Mouse (Mus musculus): ENCODE measurements at regions not wholly inside any gene's neighbourhood (a gene's known extent, or its start where the extent isn't known, plus 50 kb on each side); places are given as distances from the start of the nearest gene placed in this dataset.

GRCm38 (mm10) chr6:61067355-61068116 lies 112.6 kb upstream of the Ccser1 start:
- 46% methylated on average over 10 of the region's 10 CpGs for WGBS
- no peak for DNase-seq
- no peaks in the 10 kb centered on the region for H3K27me3 ChIP-seq (replicated peaks; ENCODE audit: control insufficient read depth, insufficient read depth, low read length)
- no peak overlapping the region for H3K27ac ChIP-seq (ENCODE audit: insufficient read depth, low read depth, low read length)
- H3K4me3 ChIP-seq (ENCODE audit: insufficient read depth, low read depth, low read length), result no peak overlapping the region
- H3K4me1 ChIP-seq (ENCODE audit: control insufficient read depth, insufficient read depth, low read length), result no peaks in the 10 kb centered on the region
- TF ChIP-seq CTCF (conservative IDR thresholded peaks at IDR 0.05; ENCODE audit: insufficient read depth, insufficient read length, low read depth, low read length) (no peak), POLR2A (IDR thresholded peaks at IDR 0.05; ENCODE audit: low read depth, low read length) (no peak)
- H3K36me3 ChIP-seq (ENCODE audit: control insufficient read depth, insufficient read depth, low read length), result no peaks in the 10 kb centered on the region

- 19% methylated on average over 1 of the region's 1 CpGs for WGBS
- no peaks in the 10 kb centered on the region for H3K27me3 ChIP-seq (replicated peaks; ENCODE audit: control insufficient read depth, insufficient read depth, low read length)
- H3K4me1 ChIP-seq (ENCODE audit: control insufficient read depth, insufficient read depth, low read length), result no peaks in the 10 kb centered on the region
- H3K4me3 ChIP-seq (ENCODE audit: insufficient read depth, low read depth, low read length), result no peak overlapping the region
- no peaks in the 10 kb centered on the region for H3K36me3 ChIP-seq (ENCODE audit: control insufficient read depth, insufficient read depth, low read length)
- TF ChIP-seq CTCF (conservative IDR thresholded peaks at IDR 0.05; ENCODE audit: insufficient read depth, insufficient read length, low read depth, low read length) (no peak), POLR2A (IDR thresholded peaks at IDR 0.05; ENCODE audit: low read depth, low read length) (no peak)
- H3K27ac ChIP-seq (ENCODE audit: insufficient read depth, low read depth, low read length), result no peak overlapping the region
- no peak for DNase-seq
Measured at GRCm38 (mm10) chr6:61068117-61068489, 112.0 kb upstream of the Ccser1 start.

- Histone ChIP-seq H3K27ac (ENCODE audit: insufficient read depth, low read depth, low read length) (no peak overlapping the region), H3K27me3 (replicated peaks; ENCODE audit: control insufficient read depth, insufficient read depth, low read length) (no peaks in the 10 kb centered on the region), H3K4me1 (ENCODE audit: control insufficient read depth, insufficient read depth, low read length) (no peaks in the 10 kb centered on the region), H3K4me3 (ENCODE audit: insufficient read depth, low read depth, low read length) (no peak overlapping the region), H3K36me3 (ENCODE audit: control insufficient read depth, insufficient read depth, low read length) (no peaks in the 10 kb centered on the region)
- no peak for DNase-seq
- WGBS, result 93% methylated on average over 3 of the region's 3 CpGs
- TF ChIP-seq CTCF (conservative IDR thresholded peaks at IDR 0.05; ENCODE audit: insufficient read depth, insufficient read length, low read depth, low read length), result no peak
- TF ChIP-seq POLR2A (IDR thresholded peaks at IDR 0.05; ENCODE audit: low read depth, low read length), result no peak
Measured at GRCm38 (mm10) chr6:61073267-61073666, 106.9 kb upstream of the Ccser1 start.

- Histone ChIP-seq H3K27ac (ENCODE audit: insufficient read depth, low read depth, low read length) (no peak overlapping the region), H3K27me3 (replicated peaks; ENCODE audit: control insufficient read depth, insufficient read depth, low read length) (no peaks in the 10 kb centered on the region), H3K4me1 (ENCODE audit: control insufficient read depth, insufficient read depth, low read length) (no peaks in the 10 kb centered on the region), H3K4me3 (ENCODE audit: insufficient read depth, low read depth, low read length) (no peak overlapping the region), H3K36me3 (ENCODE audit: control insufficient read depth, insufficient read depth, low read length) (no peaks in the 10 kb centered on the region)
- WGBS, result 87% methylated on average over 2 of the region's 2 CpGs
- DNase-seq, result no peak
- TF ChIP-seq CTCF (conservative IDR thresholded peaks at IDR 0.05; ENCODE audit: insufficient read depth, insufficient read length, low read depth, low read length) (no peak), POLR2A (IDR thresholded peaks at IDR 0.05; ENCODE audit: low read depth, low read length) (no peak)
Measured at GRCm38 (mm10) chr6:61073794-61074193, 106.3 kb upstream of the Ccser1 start.

GRCm38 (mm10) chr6:61074700-61075099 lies 105.4 kb upstream of the Ccser1 start:
- Histone ChIP-seq H3K27ac (ENCODE audit: insufficient read depth, low read depth, low read length) (no peak overlapping the region), H3K36me3 (ENCODE audit: control insufficient read depth, insufficient read depth, low read length) (no peaks in the 10 kb centered on the region), H3K4me3 (ENCODE audit: insufficient read depth, low read depth, low read length) (no peak overlapping the region), H3K4me1 (ENCODE audit: control insufficient read depth, insufficient read depth, low read length) (no peaks in the 10 kb centered on the region), H3K27me3 (replicated peaks; ENCODE audit: control insufficient read depth, insufficient read depth, low read length) (no peaks in the 10 kb centered on the region)
- WGBS, result 85% methylated on average over 3 of the region's 3 CpGs
- no peak for DNase-seq
- no peak for TF ChIP-seq POLR2A (IDR thresholded peaks at IDR 0.05; ENCODE audit: low read depth, low read length)
- no peak for TF ChIP-seq CTCF (conservative IDR thresholded peaks at IDR 0.05; ENCODE audit: insufficient read depth, insufficient read length, low read depth, low read length)

- Histone ChIP-seq H3K27me3 (replicated peaks; ENCODE audit: control insufficient read depth, insufficient read depth, low read length) (no peaks in the 10 kb centered on the region), H3K36me3 (ENCODE audit: control insufficient read depth, insufficient read depth, low read length) (no peaks in the 10 kb centered on the region), H3K4me1 (ENCODE audit: control insufficient read depth, insufficient read depth, low read length) (no peaks in the 10 kb centered on the region), H3K4me3 (ENCODE audit: insufficient read depth, low read depth, low read length) (no peak overlapping the region), H3K27ac (ENCODE audit: insufficient read depth, low read depth, low read length) (no peak overlapping the region)
- TF ChIP-seq POLR2A (IDR thresholded peaks at IDR 0.05; ENCODE audit: low read depth, low read length), result no peak
- no peak for TF ChIP-seq CTCF (conservative IDR thresholded peaks at IDR 0.05; ENCODE audit: insufficient read depth, insufficient read length, low read depth, low read length)
- 64% methylated on average over 3 of the region's 3 CpGs for WGBS
- DNase-seq, result no peak
Measured at GRCm38 (mm10) chr6:61078559-61078958, 101.6 kb upstream of the Ccser1 start.

GRCm38 (mm10) chr6:61080661-61081060 lies 99.5 kb upstream of the Ccser1 start:
- Histone ChIP-seq H3K4me3 (ENCODE audit: insufficient read depth, low read depth, low read length) (no peak overlapping the region), H3K27me3 (replicated peaks; ENCODE audit: control insufficient read depth, insufficient read depth, low read length) (no peaks in the 10 kb centered on the region), H3K36me3 (ENCODE audit: control insufficient read depth, insufficient read depth, low read length) (no peaks in the 10 kb centered on the region), H3K27ac (ENCODE audit: insufficient read depth, low read depth, low read length) (no peak overlapping the region), H3K4me1 (ENCODE audit: control insufficient read depth, insufficient read depth, low read length) (no peaks in the 10 kb centered on the region)
- no peak for TF ChIP-seq POLR2A (IDR thresholded peaks at IDR 0.05; ENCODE audit: low read depth, low read length)
- TF ChIP-seq CTCF (conservative IDR thresholded peaks at IDR 0.05; ENCODE audit: insufficient read depth, insufficient read length, low read depth, low read length), result no peak
- no peak for DNase-seq
- 85% methylated on average over 5 of the region's 5 CpGs for WGBS

All from kidney, adult 2 months (tissue).